Mouse (Mus musculus): ENCODE results near the gene Hmbs.

DNA sequence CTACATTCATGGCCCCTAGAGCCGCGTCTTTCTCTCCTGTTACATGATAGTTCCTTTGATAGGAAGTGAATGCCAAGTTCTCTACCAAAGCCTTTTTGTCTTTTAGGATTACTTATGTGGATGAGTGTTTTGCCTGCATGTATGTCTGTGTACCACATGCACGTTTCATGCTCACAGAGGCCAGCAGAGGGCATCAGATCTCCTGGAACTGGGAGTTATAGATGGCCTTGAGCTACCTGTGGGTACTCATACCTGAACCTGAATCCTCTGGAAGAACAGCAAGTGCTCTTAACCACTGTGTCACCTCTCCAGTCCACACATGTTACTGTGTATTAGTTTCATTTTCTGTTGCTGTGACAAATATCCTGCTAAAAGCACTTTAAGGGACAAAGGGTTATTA lies 51.5 kb downstream of the Hmbs start:
- TF ChIP-seq POLR2A (IDR thresholded peaks at IDR 0.05; ENCODE audit: borderline replicate concordance, extremely low read depth, insufficient read depth, insufficient read length, poor library complexity, severe bottlenecking) (no peak), CTCF (IDR thresholded peaks at IDR 0.05; ENCODE audit: borderline replicate concordance, extremely low read depth, insufficient read depth, insufficient read length) (peak; percentile 57; the same call in 1 of the 2 replicates)

Data from brain, embryonic 14.5 days (tissue).